Mouse (Mus musculus): ENCODE measurements around the gene Pdcd11. TPM values are rescaled to one million over a fixed set of nuclear protein-coding genes. Genes with fewer than 3 reads are reported as not detected.
"Not testable (repeated sequence)": the region's sequence is repeated elsewhere in the genome, so short reads cannot be mapped to it uniquely, and the experiment has no call there.

Pdcd11 gene
- polyA plus RNA-seq, 1 experiment from 2014 or later: 9.7 TPM

- no peak overlapping the region for H3K27ac ChIP-seq (ENCODE audit: low read depth, low read length)
- no peak overlapping the region for H3K9ac ChIP-seq (ENCODE audit: low read length)
- ATAC-seq (ENCODE audit: low FRiP score) (no peak), DNase-seq (ENCODE audit: low spot score, missing footprints) (no peak)
- H3K4me3 ChIP-seq (ENCODE audit: low read depth, low read length): no peak overlapping the region
- H3K4me2 ChIP-seq: no peak overlapping the region
- 87% methylated on average over 5 of the region's 5 CpGs for WGBS
- H3K36me3 ChIP-seq (ENCODE audit: control insufficient read depth, insufficient read depth, low read length): peaks cover 6% of the 10 kb centered on the region; the same call in 1 of the 2 replicates
- H3K4me1 ChIP-seq (ENCODE audit: control insufficient read depth, insufficient read depth, low read length): peaks cover 5% of the 10 kb centered on the region
- no peaks in the 10 kb centered on the region for H3K27me3 ChIP-seq (ENCODE audit: control insufficient read depth, insufficient read depth, low read length)
- H3K9me3 ChIP-seq (ENCODE audit: control insufficient read depth, low read length): no peaks in the 10 kb centered on the region
Observed at GRCm38 (mm10) chr19:47136170-47136569, 45.6 kb downstream of the Pdcd11 start.

- Histone ChIP-seq H3K9ac (ENCODE audit: low read length) (peak overlapping the region; percentile 53; the same call in 1 of the 2 replicates), H3K9me3 (ENCODE audit: control insufficient read depth, low read length) (no peaks in the 10 kb centered on the region), H3K27ac (ENCODE audit: low read depth, low read length) (no peak overlapping the region), H3K36me3 (ENCODE audit: control insufficient read depth, insufficient read depth, low read length) (0 out of 2 replicates have a peak, but pooled peaks cover 2% of the 10 kb centered on the region), H3K4me3 (ENCODE audit: low read depth, low read length) (no peak overlapping the region), H3K4me1 (ENCODE audit: control insufficient read depth, insufficient read depth, low read length) (peaks cover 5% of the 10 kb centered on the region), H3K27me3 (ENCODE audit: control insufficient read depth, insufficient read depth, low read length) (no peaks in the 10 kb centered on the region), H3K4me2 (peak overlapping the region; percentile 36; the same call in 1 of the 2 replicates)
- WGBS: 60% methylated on average over 6 of the region's 6 CpGs
- DNase-seq (ENCODE audit: low spot score, missing footprints) (no peak), ATAC-seq (ENCODE audit: low FRiP score) (peak; percentile 30; the same call in 1 of the 2 replicates)
Observed at GRCm38 (mm10) chr19:47137051-47137581, 46.5 kb downstream of the Pdcd11 start.

GRCm38 (mm10) chr19:47137771-47138421 is 47.3 kb downstream of the Pdcd11 start, which contains the start of gene Calhm2:
Gene Calhm2, minus strand, starts transcription at chr19:47138294.
- Histone ChIP-seq H3K4me1 (ENCODE audit: control insufficient read depth, insufficient read depth, low read length) (peaks cover 5% of the 10 kb centered on the region), H3K4me2 (peak within 1 kb of the TSS; percentile 36), H3K9ac (ENCODE audit: low read length) (peak within 1 kb of the TSS; percentile 53), H3K27me3 (ENCODE audit: control insufficient read depth, insufficient read depth, low read length) (no peaks in the 10 kb centered on the region), H3K4me3 (ENCODE audit: low read depth, low read length) (no peak within 1 kb of the TSS), H3K9me3 (ENCODE audit: control insufficient read depth, low read length) (no peaks in the 10 kb centered on the region), H3K36me3 (ENCODE audit: control insufficient read depth, insufficient read depth, low read length) (no peaks in the 10 kb centered on the region), H3K27ac (ENCODE audit: low read depth, low read length) (no peak within 1 kb of the TSS)
- DNase-seq (ENCODE audit: low spot score, missing footprints): peak; percentile 91
- peak; percentile 30; the same call in 1 of the 2 replicates for ATAC-seq (ENCODE audit: low FRiP score)
- WGBS: 13% methylated on average over 28 of the region's 28 CpGs

- not testable (repeated sequence) for H3K4me2 ChIP-seq; H3K27me3 ChIP-seq (ENCODE audit: control insufficient read depth, insufficient read depth, low read length); H3K9ac ChIP-seq (ENCODE audit: low read length); H3K9me3 ChIP-seq (ENCODE audit: control insufficient read depth, low read length); H3K36me3 ChIP-seq (ENCODE audit: control insufficient read depth, insufficient read depth, low read length); H3K27ac ChIP-seq (ENCODE audit: low read depth, low read length); DNase-seq (ENCODE audit: low spot score, missing footprints); H3K4me3 ChIP-seq (ENCODE audit: low read depth, low read length); H3K4me1 ChIP-seq (ENCODE audit: control insufficient read depth, insufficient read depth, low read length); ATAC-seq (ENCODE audit: low FRiP score)
- WGBS: 45% methylated on average over 7 of the region's 7 CpGs
Observed at GRCm38 (mm10) chr19:47139611-47140010, 49.0 kb downstream of the Pdcd11 start.

GRCm38 (mm10) chr19:47142438-47142837 is 51.9 kb downstream of the Pdcd11 start:
- Histone ChIP-seq H3K36me3 (ENCODE audit: control insufficient read depth, insufficient read depth, low read length) (no peaks in the 10 kb centered on the region), H3K4me1 (ENCODE audit: control insufficient read depth, insufficient read depth, low read length) (peaks cover 1% of the 10 kb centered on the region), H3K4me3 (ENCODE audit: low read depth, low read length) (no peak overlapping the region)

GRCm38 (mm10) chr19:47144154-47144553 is 53.6 kb downstream of the Pdcd11 start, which contains the start of gene Calhm1:
Gene Calhm1, minus strand, starts transcription at chr19:47144254.
- Histone ChIP-seq H3K27ac (ENCODE audit: low read depth, low read length) (no peak within 1 kb of the TSS), H3K4me1 (ENCODE audit: control insufficient read depth, insufficient read depth, low read length) (no peaks in the 10 kb centered on the region), H3K36me3 (ENCODE audit: control insufficient read depth, insufficient read depth, low read length) (no peaks in the 10 kb centered on the region), H3K9ac (ENCODE audit: low read length) (no peak within 1 kb of the TSS), H3K4me3 (ENCODE audit: low read depth, low read length) (no peak within 1 kb of the TSS), H3K27me3 (ENCODE audit: control insufficient read depth, insufficient read depth, low read length) (no peaks in the 10 kb centered on the region), H3K4me2 (no peak within 1 kb of the TSS), H3K9me3 (ENCODE audit: control insufficient read depth, low read length) (no peaks in the 10 kb centered on the region)
- DNase-seq (ENCODE audit: low spot score, missing footprints) (no peak), ATAC-seq (ENCODE audit: low FRiP score) (no peak)
- WGBS: 92% methylated on average over 6 of the region's 6 CpGs

More at GRCm38 (mm10) chr19:47142438-47142837, 51.9 kb downstream of the Pdcd11 start:
- ATAC-seq (ENCODE audit: low FRiP score) (no peak), DNase-seq (ENCODE audit: low spot score, missing footprints) (no peak)
- 85% methylated on average over 6 of the region's 6 CpGs for WGBS
- Histone ChIP-seq H3K9ac (ENCODE audit: low read length) (no peak overlapping the region), H3K4me2 (no peak overlapping the region), H3K27me3 (ENCODE audit: control insufficient read depth, insufficient read depth, low read length) (no peaks in the 10 kb centered on the region), H3K27ac (ENCODE audit: low read depth, low read length) (no peak overlapping the region), H3K9me3 (ENCODE audit: control insufficient read depth, low read length) (no peaks in the 10 kb centered on the region)

GRCm38 (mm10) chr19:47148267-47148847 is 57.8 kb downstream of the Pdcd11 start:
- Histone ChIP-seq H3K27me3 (ENCODE audit: control insufficient read depth, insufficient read depth, low read length) (peaks cover 6% of the 10 kb centered on the region; the same call in 1 of the 2 replicates), H3K4me2 (no peak overlapping the region), H3K9ac (ENCODE audit: low read length) (no peak overlapping the region), H3K9me3 (ENCODE audit: control insufficient read depth, low read length) (no peaks in the 10 kb centered on the region), H3K36me3 (ENCODE audit: control insufficient read depth, insufficient read depth, low read length) (no peaks in the 10 kb centered on the region), H3K4me1 (ENCODE audit: control insufficient read depth, insufficient read depth, low read length) (no peaks in the 10 kb centered on the region), H3K27ac (ENCODE audit: low read depth, low read length) (no peak overlapping the region), H3K4me3 (ENCODE audit: low read depth, low read length) (no peak overlapping the region)
- no peak for ATAC-seq (ENCODE audit: low FRiP score)
- DNase-seq (ENCODE audit: low spot score, missing footprints): no peak
- WGBS: 79% methylated on average over 5 of the region's 5 CpGs

DNA sequence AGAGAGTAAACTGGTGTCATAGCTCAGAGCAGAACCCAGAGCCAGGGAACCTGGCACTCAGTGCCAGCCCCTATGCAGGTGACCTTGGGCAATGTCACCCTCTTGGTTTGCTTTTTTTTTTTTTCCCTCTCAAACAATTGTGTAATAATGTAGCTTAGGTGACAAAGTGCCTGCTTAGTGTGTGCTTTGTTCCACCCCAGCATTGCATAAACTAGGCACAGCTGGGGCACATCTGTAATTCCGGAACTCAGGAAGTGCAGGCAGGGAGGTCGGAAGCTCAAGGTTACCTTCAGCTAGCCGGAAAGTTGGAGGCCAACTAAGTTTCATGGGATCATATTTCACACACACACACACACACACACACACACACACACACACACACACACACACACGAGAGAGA is 59.3 kb downstream of the Pdcd11 start:
- Histone ChIP-seq H3K4me2 (no peak overlapping the region), H3K4me1 (ENCODE audit: control insufficient read depth, insufficient read depth, low read length) (no peaks in the 10 kb centered on the region), H3K27me3 (ENCODE audit: control insufficient read depth, insufficient read depth, low read length) (peaks cover 6% of the 10 kb centered on the region; the same call in 1 of the 2 replicates), H3K36me3 (ENCODE audit: control insufficient read depth, insufficient read depth, low read length) (no peaks in the 10 kb centered on the region), H3K27ac (ENCODE audit: low read depth, low read length) (no peak overlapping the region), H3K9me3 (ENCODE audit: control insufficient read depth, low read length) (no peaks in the 10 kb centered on the region), H3K4me3 (ENCODE audit: low read depth, low read length) (no peak overlapping the region), H3K9ac (ENCODE audit: low read length) (no peak overlapping the region)
- DNase-seq (ENCODE audit: low spot score, missing footprints): no peak
- ATAC-seq (ENCODE audit: low FRiP score): no peak
- 67% methylated on average over 3 of the region's 4 CpGs for WGBS
